Mouse (Mus musculus): ENCODE data around the gene Ptpdc1.

DNA sequence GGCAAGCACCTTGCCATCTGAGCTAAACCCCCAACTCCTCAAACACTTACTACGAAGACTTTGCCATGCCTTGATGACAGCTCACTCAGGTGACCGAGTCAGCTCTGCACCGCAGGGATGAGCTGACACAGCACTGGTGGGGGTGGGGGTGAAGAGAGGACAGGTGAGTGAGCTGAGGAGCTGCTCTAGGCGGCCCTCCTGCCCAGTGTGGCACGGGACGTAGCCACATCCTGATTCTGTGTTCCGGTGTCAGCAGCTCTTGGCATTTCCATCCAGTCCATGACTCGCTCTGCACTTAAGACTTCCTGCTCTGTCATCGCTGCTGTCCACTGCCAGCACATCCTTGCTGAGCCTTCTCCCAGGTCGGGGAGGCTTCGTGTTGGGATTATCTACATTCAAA lies 38.1 kb downstream of the Ptpdc1 start:
- TF ChIP-seq USF1 (IDR thresholded peaks at IDR 0.05; ENCODE audit: low read depth) (no peak), MAX (IDR thresholded peaks at IDR 0.05) (no peak), CTCF (IDR thresholded peaks at IDR 0.05; ENCODE audit: control insufficient read depth, insufficient read depth, insufficient read length) (no peak), FOSL1 (IDR thresholded peaks at IDR 0.05; ENCODE audit: insufficient read depth, low read length, poor library complexity, severe bottlenecking) (no peak), CEBPB (IDR thresholded peaks at IDR 0.05; ENCODE audit: low read depth) (no peak)

Data from C2C12 (cell line).